8 mouse cellular contexts compared by ENCODE assay signal in the genomic region with DNA sequence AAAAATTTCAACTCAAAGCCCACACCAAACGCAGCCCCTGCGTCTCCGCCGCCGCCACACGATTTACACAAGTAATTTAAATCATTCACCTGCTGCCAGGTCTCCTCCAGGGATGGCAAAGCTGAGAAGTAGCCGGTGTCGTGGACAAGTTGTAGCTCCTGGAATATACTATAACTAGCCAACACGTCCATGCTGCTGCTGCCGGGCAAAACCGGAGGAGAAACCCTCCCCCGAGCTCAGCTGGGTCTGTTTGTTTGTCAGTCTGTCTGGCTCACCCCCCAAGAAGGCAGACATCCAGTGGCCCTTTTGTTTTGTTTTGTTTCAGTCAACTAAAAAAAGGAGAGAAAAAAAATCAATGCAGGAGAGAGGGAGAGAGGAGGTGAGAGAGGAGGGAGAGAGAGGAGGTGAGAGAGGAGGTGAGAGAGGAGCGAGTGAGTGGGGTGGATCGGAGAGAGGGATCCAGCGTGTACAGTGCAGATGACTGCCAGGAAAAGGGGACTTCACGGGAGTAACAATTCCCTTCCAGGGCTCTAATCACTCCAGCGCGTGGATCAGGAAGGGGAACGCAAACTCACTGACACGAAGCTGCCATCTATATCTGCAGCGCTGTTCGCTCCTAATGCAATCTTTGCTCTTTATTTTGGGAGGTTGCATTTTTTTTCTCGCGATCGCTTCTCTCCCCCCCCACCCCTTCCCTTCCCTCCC. TPM values are rescaled to one million over a fixed set of nuclear protein-coding genes. Genes with fewer than 3 reads are reported as not detected.
DNase-seq lines count a peak whose midpoint lies in the region; ATAC-seq and TF ChIP-seq lines count a peak whose summit lies in the region.

No protein-coding gene starts in this region.

- H3K27me3 ChIP-seq in embryonic facial prominence, embryonic 13.5 days, result no peaks in the 10 kb centered on the region
- no peaks in the 10 kb centered on the region for H3K27me3 ChIP-seq in heart, embryonic 16.5 days (ENCODE audit: control insufficient read depth, insufficient read depth, low read length)
- peaks cover 15% of the 10 kb centered on the region; the same call in 1 of the 2 replicates for H3K27me3 ChIP-seq in liver, embryonic 12.5 days (replicated peaks)
- H3K27me3 ChIP-seq in neural tube, embryonic 12.5 days (replicated peaks), result no peaks in the 10 kb centered on the region

- TF ChIP-seq CTCF in gastrocnemius, adult 2 months (IDR thresholded peaks at IDR 0.05), result no peak

- DNase-seq in gastrocnemius, adult 2 months, result peak; percentile 61
- DNase-seq in gastrocnemius, adult 18-20 months (ENCODE audit: low spot score), result no peak
- peak; percentile 43 to 61 for DNase-seq in kidney, postnatal 25 days
- peak; percentile 65 for DNase-seq in testis, postnatal 10 days (ENCODE audit: low spot score)

- H3K4me3 ChIP-seq in gastrocnemius, adult 2 months, result peak overlapping the region; percentile 99
- H3K4me3 ChIP-seq in embryonic facial prominence, embryonic 13.5 days, result peak overlapping the region; percentile 72
- peak overlapping the region; percentile 91 for H3K4me3 ChIP-seq in heart, embryonic 16.5 days (ENCODE audit: low read length)
- peak overlapping the region; percentile 67 for H3K4me3 ChIP-seq in liver, embryonic 12.5 days
- peak overlapping the region; percentile 70 for H3K4me3 ChIP-seq in neural tube, embryonic 12.5 days

- no peaks in the 10 kb centered on the region for H3K9me3 ChIP-seq in embryonic facial prominence, embryonic 13.5 days
- H3K9me3 ChIP-seq in heart, embryonic 16.5 days (replicated peaks; ENCODE audit: control insufficient read depth, low read length), result no peaks in the 10 kb centered on the region
- no peaks in the 10 kb centered on the region for H3K9me3 ChIP-seq in liver, embryonic 12.5 days (replicated peaks)
- no peaks in the 10 kb centered on the region for H3K9me3 ChIP-seq in neural tube, embryonic 12.5 days

- H3K4me2 ChIP-seq in embryonic facial prominence, embryonic 13.5 days, result peak overlapping the region; percentile 74
- H3K4me2 ChIP-seq in heart, embryonic 16.5 days (ENCODE audit: low read depth, low read length), result peak overlapping the region; percentile 74
- peak overlapping the region; percentile 90 for H3K4me2 ChIP-seq in liver, embryonic 12.5 days
- H3K4me2 ChIP-seq in neural tube, embryonic 12.5 days (replicated peaks), result peak overlapping the region; percentile 72

- H3K9ac ChIP-seq in embryonic facial prominence, embryonic 13.5 days, result peak overlapping the region; percentile 81
- peak overlapping the region; percentile 91 for H3K9ac ChIP-seq in heart, embryonic 16.5 days (ENCODE audit: low read length)
- peak overlapping the region; percentile 93 for H3K9ac ChIP-seq in liver, embryonic 12.5 days
- H3K9ac ChIP-seq in neural tube, embryonic 12.5 days, result peak overlapping the region; percentile 83

- peaks cover 25% of the 10 kb centered on the region for H3K4me1 ChIP-seq in embryonic facial prominence, embryonic 13.5 days
- peaks cover 24% of the 10 kb centered on the region for H3K4me1 ChIP-seq in heart, embryonic 16.5 days (ENCODE audit: control insufficient read depth, insufficient read depth, low read length)
- peaks cover 46% of the 10 kb centered on the region for H3K4me1 ChIP-seq in liver, embryonic 12.5 days
- peaks cover 27% of the 10 kb centered on the region for H3K4me1 ChIP-seq in neural tube, embryonic 12.5 days

- H3K27ac ChIP-seq in gastrocnemius, adult 2 months, result peak overlapping the region; percentile 100
- H3K27ac ChIP-seq in embryonic facial prominence, embryonic 13.5 days, result peak overlapping the region; percentile 100
- peak overlapping the region; percentile 98 for H3K27ac ChIP-seq in heart, embryonic 16.5 days (ENCODE audit: low read length)
- peak overlapping the region; percentile 99 for H3K27ac ChIP-seq in liver, embryonic 12.5 days
- peak overlapping the region; percentile 100 for H3K27ac ChIP-seq in neural tube, embryonic 12.5 days

- no peak for ATAC-seq in embryonic facial prominence, embryonic 13.5 days (ENCODE audit: insufficient number of reproducible peaks, insufficient read depth, low FRiP score, low TSS enrichment, low read depth)
- ATAC-seq in heart, embryonic 16.5 days (replicated peaks; ENCODE audit: extremely low read depth, insufficient read depth, low FRiP score), result peak; percentile 21
- peak; percentile 33 for ATAC-seq in liver, embryonic 12.5 days
- peak; percentile 59 for ATAC-seq in neural tube, embryonic 12.5 days (ENCODE audit: low FRiP score, low read depth)

- no peaks in the 10 kb centered on the region for H3K36me3 ChIP-seq in embryonic facial prominence, embryonic 13.5 days
- no peaks in the 10 kb centered on the region for H3K36me3 ChIP-seq in heart, embryonic 16.5 days (ENCODE audit: control insufficient read depth, insufficient read depth)
- no peaks in the 10 kb centered on the region for H3K36me3 ChIP-seq in liver, embryonic 12.5 days
- no peaks in the 10 kb centered on the region for H3K36me3 ChIP-seq in neural tube, embryonic 12.5 days

- WGBS in embryonic facial prominence, embryonic 13.5 days, result under 1% methylated on average over 25 of the region's 25 CpGs
- WGBS in heart, embryonic 16.5 days, result under 1% methylated on average over 25 of the region's 25 CpGs
- 1% methylated on average over 24 of the region's 25 CpGs for WGBS in liver, embryonic 12.5 days (ENCODE audit: insufficient replicate concordance)
- WGBS in neural tube, embryonic 12.5 days, result under 1% methylated on average over 25 of the region's 25 CpGs

- intact Hi-C loops in gastrocnemius, adult 2 months (cut with DNase I), result loop anchor here (2.0 to 10.0 kb wide), 9 partner anchors 34 to 414 kb away; partner anchors contain the start of gene Creb1

RNA-seq across cellular contexts. Expression of gene Klf7, which starts 1.1 kb away (rescaled TPM):
- total RNA-seq in gastrocnemius, adult 2 months (2021), result 10 to 100 TPM in 1 of 2 experiments, 1 to 10 TPM in 1; 7.6 to 12.6 TPM
- total RNA-seq in gastrocnemius, adult 18-20 months (2021), result 1 to 10 TPM; 5.8 to 8.1 TPM
- polyA plus RNA-seq in embryonic facial prominence, embryonic 13.5 days (2015; fragmentation: Nextera tagmentation; extraction: Ambion mirVana), result 19.5 and 23.5 TPM in 2 replicates
- polyA plus RNA-seq in heart, embryonic 16.5 days (2015; fragmentation: Nextera tagmentation; extraction: Ambion mirVana), result 16.3 and 18.0 TPM in 2 replicates
- polyA plus RNA-seq in liver, embryonic 12.5 days (2016; fragmentation: Nextera tagmentation; extraction: Ambion mirVana), result 6.5 and 7.8 TPM in 2 replicates
- polyA plus RNA-seq in neural tube, embryonic 12.5 days (2016; fragmentation: Nextera tagmentation; extraction: Ambion mirVana), result 56.7 and 59.4 TPM in 2 replicates
